Mouse (Mus musculus): ENCODE results near the gene Tango6.
"Not testable (repeated sequence)": the region's sequence is repeated elsewhere in the genome, so short reads cannot be mapped to it uniquely, and the experiment has no call there.

Gene Tango6

DNA sequence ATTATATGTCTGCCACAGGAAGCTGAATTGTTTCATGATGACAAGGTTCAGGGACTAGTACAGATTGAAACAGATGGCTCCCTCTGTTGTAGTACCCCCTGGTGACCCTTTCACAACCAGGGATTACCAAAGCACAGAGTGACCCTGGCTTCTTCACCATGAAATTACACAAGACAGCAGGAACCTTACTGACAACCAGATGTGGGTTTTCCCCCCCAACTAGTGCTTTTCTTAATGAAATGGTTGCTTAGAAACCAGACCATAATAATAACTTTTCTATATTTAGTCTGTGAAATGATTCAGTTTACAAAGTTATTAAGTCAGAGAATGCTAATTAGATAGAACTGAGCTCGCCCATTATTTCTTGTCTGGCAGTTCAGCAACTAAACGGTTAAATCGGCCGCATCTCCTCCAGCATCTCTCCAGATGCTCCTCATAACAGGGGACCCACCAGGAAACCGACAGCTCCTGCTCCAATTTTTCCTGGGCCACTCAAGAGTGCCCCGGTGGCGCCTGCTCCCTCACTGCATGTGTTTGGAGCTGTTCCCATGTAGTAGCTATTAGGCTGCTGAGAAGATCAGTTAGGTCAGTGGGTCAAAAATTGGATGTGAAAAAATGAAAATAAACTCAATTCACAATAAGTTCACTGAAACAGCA, 79.1 kb downstream of the Tango6 start:
- peak; percentile 13 for DNase-seq

DNA sequence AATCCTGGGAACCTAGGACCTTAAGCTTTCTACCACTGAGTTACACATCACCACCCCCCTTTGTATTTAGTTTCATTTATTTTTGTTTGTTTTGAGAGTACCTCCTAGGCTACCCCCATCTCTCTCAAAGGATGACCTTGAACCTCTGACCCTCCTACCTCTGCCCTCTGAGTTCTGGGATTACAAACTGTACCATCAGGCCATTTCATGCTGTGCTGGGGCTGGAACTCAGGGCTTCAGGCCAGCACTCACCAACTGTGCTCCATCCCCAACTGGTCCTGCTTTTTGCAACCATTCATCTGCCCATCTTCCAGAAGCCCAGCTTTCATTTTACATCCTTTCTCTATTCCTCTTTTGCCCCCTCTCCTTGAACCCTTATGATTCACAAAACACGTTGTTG, 81.7 kb downstream of the Tango6 start:
- DNase-seq = no peak

- DNase-seq = no peak
Observed at GRCm38 (mm10) chr8:106765570-106765969, 82.7 kb downstream of the Tango6 start.

DNA sequence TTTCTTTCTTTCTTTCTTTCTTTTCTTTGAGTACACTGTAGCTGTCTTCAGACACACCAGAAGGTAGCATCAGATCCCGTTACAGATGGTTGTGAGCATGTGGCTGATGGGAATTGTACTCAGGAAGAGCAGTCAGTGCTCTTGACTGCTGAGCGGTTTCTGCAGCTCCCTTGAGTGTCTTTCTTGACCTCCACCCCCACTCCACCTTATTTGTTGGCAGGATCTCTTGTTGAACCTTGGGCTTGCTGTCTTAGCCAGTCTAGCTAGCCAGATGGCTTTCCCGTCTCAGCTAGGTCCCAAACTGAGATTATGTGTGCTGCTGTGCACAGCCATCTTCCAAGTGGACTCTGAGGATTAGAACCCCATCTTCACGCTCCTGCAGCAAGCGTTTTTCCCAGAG, 83.9 kb downstream of the Tango6 start:
- no peak for DNase-seq

DNA sequence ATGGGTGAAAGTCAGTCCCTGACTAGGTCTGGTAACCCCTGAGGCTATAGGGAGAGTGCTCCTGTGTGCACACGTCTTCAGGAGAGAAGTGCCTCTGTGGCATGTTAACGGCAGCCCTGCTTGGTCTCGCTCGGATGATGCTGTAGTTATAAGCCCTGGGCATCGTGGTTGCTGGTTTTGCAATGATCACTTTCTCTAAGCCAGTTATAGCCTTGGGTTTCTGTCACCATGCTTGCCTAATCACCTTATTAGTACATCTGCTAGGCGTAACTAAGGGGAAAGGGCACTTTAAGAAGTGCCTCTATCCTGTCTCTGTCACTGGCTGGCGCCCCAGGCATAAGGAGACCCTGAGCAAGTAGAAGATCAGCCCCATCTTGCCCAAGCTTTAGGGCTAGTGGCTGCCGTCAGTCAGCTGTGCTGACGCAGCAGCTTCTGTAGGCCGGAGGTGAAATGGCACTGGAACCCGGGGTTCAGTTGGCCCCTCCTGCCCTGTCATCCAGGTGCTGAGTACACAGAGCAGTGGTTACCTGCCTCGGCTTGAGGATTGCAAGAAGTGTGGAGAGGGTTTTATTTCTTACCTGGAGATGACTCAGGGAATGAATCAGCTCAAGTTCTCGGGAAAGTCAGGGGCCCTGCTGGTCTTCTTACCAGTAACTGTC, 86.4 kb downstream of the Tango6 start:
- no peak for DNase-seq

- DNase-seq = no peak
Observed at GRCm38 (mm10) chr8:106770596-106771179, 87.8 kb downstream of the Tango6 start.

- no peak for DNase-seq
Observed at GRCm38 (mm10) chr8:106772094-106772493, 89.2 kb downstream of the Tango6 start.

DNA sequence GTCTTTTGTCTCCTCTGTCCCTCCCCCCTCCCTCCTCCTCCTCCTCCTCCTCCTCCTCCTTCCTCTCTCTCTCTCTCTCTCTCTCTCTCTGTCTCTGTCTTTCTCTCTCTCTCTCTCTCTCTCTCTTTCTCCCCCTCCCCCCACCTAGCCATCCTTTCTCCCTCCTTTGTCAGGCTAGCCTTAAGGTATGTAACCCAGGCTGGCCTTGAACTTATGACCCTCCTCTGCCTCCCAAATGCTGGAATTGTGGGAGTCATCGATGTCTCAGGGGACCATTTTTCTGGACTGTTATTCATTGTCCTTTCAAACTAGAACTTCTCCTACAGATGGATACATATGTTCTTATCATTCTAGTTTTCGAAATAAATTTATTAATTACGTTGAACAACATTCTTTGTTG, 89.6 kb downstream of the Tango6 start:
- no peak for DNase-seq

DNA sequence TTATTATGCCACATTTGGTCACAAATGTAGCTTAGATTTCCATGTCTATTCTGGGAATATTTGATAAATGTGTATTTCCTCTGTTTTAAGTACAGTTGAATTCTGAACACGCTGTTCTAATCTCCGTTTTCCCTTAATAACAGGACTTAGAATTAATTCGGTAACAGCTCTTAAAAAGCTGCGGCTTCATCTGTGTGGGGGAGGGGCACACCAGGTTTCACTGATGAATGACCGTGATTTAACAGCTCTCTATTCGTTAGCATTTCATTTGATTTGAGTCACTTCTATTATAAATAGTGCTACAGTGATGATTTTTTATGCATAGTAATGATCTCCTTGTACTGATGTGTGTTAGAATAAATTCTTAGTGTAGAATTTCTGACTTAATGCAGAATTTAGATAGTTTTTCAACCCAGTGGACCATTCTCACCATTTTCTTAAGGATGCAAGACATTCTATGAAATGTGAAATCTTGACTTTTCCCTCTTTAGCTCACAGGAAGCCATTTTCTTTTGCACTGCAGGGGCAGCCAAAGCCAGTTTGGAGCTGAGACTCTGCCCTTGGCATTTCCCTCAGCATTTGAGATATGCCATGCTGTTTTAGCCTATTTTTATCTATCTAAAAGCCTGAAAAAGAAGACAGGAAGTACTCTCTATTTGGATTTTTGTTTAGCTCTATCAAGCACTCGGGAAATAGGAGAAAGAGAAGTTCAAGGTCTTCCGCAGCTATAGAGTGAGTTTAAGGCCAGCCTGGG, 91.9 kb downstream of the Tango6 start:
- no peak for DNase-seq

DNA sequence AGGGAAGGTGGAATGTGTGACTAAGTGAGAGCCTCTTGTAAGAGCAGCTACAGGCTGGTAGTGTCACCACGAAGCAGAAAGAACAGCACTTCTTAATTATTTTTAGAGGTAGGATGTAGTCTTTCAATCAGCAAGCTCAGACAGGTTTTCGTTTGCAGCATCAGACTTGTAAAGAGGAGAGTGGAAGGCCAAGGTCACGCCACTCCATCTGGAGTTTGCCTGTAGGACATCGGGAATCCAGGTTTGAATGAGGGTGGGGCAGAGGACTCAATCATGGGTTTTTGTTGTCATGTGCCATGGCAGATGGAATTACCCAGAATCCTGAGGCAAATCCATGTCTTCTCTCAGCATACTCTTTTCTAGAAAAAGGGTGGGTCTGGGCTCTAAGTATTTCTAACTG, 106.8 kb downstream of the Tango6 start:
- DNase-seq = no peak

GRCm38 (mm10) chr8:106794820-106795219, 112.0 kb downstream of the Tango6 start:
- no peak for DNase-seq

GRCm38 (mm10) chr8:106799821-106800220, 117.0 kb downstream of the Tango6 start:
- no peak for DNase-seq

GRCm38 (mm10) chr8:106801261-106801660, 118.4 kb downstream of the Tango6 start:
- DNase-seq = no peak

DNA sequence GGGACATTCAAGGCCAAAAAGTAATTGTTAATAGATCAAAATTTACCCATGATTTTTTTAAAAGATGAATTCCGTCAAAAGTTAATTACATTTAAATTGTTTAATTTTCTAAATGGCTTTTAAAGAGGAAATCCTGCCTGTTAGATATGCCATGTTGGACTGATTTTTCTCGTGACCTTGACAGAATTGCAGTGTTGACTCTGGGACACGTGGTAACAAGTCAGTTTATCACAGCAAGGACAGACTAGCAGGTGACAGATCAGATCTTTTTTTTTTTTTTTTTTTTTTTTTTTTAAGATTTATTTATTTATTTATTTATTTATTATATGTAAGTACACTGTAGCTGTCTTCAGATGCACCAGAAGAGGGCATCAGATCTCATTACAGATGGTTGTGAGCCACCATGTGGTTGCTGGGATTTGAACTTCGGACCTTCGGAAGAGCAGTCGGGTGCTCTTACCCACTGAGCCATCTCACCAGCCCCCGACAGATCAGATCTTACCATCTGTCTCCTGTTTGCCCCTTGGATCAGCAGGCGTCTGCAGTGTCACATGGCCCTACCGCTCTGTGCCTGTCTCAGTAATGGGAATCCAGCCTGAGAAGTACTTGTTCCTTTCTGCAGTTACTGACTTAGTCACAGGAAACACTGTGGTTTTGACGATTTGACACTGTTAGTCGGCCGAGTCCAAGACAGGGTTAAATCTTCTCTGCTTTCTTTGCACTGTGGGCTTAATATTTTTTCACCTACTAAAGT, 119.7 kb downstream of the Tango6 start:
- DNase-seq = not testable (repeated sequence)

DNA sequence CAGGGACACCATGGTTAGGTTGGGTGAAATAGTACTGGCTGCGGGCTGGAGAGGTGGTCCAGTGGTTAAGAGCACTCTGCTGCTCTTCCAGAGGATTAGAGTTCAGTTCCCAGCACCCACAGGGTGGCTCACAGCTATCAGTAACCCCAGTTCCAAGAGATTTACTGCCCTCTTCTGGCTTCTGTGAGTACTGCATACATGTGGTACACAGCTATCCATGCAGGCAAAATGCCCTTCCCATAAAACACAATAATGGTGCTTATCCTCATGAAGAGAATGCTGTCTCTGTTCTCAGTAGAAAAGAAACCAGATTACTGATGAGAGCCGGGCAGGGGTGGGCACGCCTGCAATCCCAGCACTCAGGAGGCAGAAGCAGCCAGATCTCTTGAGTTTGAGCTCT, 123.0 kb downstream of the Tango6 start:
- DNase-seq = no peak

GRCm38 (mm10) chr8:106807461-106807860, 124.6 kb downstream of the Tango6 start:
- DNase-seq = no peak

- DNase-seq = no peak
Observed at GRCm38 (mm10) chr8:106809726-106810125, 126.9 kb downstream of the Tango6 start.

DNA sequence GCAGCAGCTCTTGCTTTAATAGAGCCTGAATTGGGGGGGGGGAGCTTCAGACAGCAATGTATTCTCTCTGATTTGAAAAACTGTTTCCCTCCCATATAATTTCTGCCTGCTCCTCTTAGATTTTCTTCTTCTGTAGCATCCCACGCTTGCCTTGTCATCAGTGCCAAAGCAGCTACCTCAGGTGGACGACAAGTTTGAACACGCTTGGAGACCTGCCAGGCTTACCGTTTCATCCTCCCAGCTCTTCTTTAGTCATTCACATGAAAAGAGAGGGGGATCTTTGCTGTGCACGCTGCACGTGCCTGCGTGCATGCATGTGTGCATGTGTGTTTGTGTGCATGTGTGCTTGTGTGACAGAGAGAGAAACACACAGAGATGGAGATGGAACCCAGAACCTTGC, 127.5 kb downstream of the Tango6 start:
- DNase-seq = no peak

GRCm38 (mm10) chr8:106812560-106812959, 129.7 kb downstream of the Tango6 start:
- DNase-seq = no peak

DNA sequence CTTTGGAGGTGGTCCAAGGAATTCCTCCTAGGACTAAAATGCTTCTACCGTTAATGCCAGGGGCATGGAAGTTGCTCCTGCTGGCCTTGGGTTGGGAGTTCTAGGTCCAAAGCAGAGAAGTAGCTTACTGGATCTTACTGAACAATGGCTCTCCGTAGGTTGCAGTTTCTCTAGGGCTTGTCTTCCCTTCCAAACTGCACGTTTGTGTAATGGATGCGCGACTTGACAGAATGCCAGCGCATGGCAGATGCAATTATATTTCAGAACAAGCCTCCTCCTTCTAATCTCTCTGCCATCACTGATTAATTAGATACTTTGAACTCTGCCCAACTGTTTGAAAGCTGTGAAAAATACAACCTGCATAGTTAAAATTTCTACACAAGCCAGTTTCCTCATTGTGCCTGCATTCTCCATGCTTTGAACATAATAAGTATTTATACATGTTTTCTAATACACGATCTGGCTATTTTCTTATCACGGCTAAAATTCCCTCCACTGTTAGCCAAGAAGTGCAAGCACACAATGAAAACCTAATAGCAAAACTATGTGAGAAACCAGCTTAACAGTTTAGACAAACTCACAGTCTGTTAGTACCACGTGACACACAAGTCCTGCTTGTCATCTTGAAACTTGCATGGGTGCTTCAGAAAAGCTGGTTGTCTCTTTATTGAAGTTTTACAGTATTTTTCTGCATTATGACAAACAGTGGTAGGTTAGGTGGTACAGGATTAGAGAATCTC, 133.7 kb downstream of the Tango6 start:
- DNase-seq = no peak

- no peak for DNase-seq
Observed at GRCm38 (mm10) chr8:106817171-106817545, 134.3 kb downstream of the Tango6 start.
